In genomic region chr5:91302114-91302513, GRCm38 (mm10) we compare ENCODE assay signal across 22 mouse cellular contexts.
DNase-seq lines count a peak whose midpoint lies in the region; ATAC-seq and TF ChIP-seq lines count a peak whose summit lies in the region.
"Had no signal": no experiment of that assay in that cellular context is flagged by ENCODE, and none has a peak within 500 bp of the region (broad histone marks: within the 10 kb centered on the region; RNA-seq: fewer than 3 reads in every experiment).

No protein-coding gene starts in this region.

- intact Hi-C loops in gastrocnemius, adult 2 months (cut with DNase I) = no loop called here

- no peak overlapping the region for H3K4me3 ChIP-seq in gastrocnemius, adult 2 months
- no peak overlapping the region for H3K4me3 ChIP-seq in midbrain, embryonic 16.5 days (ENCODE audit: low read depth, low read length)
- no peak overlapping the region for H3K4me3 ChIP-seq in midbrain, embryonic 11.5 days (ENCODE audit: low read depth, low read length)
- no peak overlapping the region for H3K4me3 ChIP-seq in forebrain, embryonic 10.5 days
- H3K4me3 ChIP-seq: embryonic facial prominence, embryonic 13.5 days; forebrain, embryonic 13.5 days; heart, embryonic 10.5 days; hindbrain, embryonic 12.5 days had no signal

- 0 out of 2 replicates have a peak, but pooled peaks have one; percentile 14 for ATAC-seq in midbrain, embryonic 16.5 days
- no peak for ATAC-seq in midbrain, embryonic 11.5 days (ENCODE audit: low FRiP score)
- ATAC-seq in hematopoietic stem cell, adult 5-6 weeks (replicated peaks in 1 of 2; ENCODE audit: insufficient read depth in 1 of 2, low FRiP score in 2 of 2, low TSS enrichment in 1 of 2, low read depth in 1 of 2, poor library complexity in 2 of 2, severe bottlenecking in 2 of 2) = peak; percentile 53 to 81; a peak in 2 of 4 replicates
- ATAC-seq: CD4-positive, CD25-positive, alpha-beta regulatory T cell, adult 4 months; forebrain, embryonic 13.5 days; forebrain, postnatal 0 days; hindbrain, embryonic 16.5 days; inflammation-experienced regulatory T-cells, adult 6 months had no signal

- no peaks in the 10 kb centered on the region for H3K27me3 ChIP-seq in midbrain, embryonic 16.5 days (ENCODE audit: control insufficient read depth, insufficient read depth, low read depth, low read length)
- no peaks in the 10 kb centered on the region for H3K27me3 ChIP-seq in midbrain, embryonic 11.5 days (ENCODE audit: control insufficient read depth, insufficient read depth, low read length)
- no peaks in the 10 kb centered on the region for H3K27me3 ChIP-seq in forebrain, embryonic 10.5 days (ENCODE audit: poor library complexity, severe bottlenecking)
- H3K27me3 ChIP-seq: embryonic facial prominence, embryonic 13.5 days; forebrain, embryonic 13.5 days; hindbrain, embryonic 12.5 days had no signal

- H3K4me1 ChIP-seq in midbrain, embryonic 16.5 days (ENCODE audit: control insufficient read depth, insufficient read depth, low read length) = no peaks in the 10 kb centered on the region
- no peaks in the 10 kb centered on the region for H3K4me1 ChIP-seq in midbrain, embryonic 11.5 days (ENCODE audit: control insufficient read depth, insufficient read depth, low read length)
- H3K4me1 ChIP-seq in forebrain, embryonic 10.5 days = no peaks in the 10 kb centered on the region
- H3K4me1 ChIP-seq: embryonic facial prominence, embryonic 13.5 days; forebrain, embryonic 13.5 days; heart, embryonic 10.5 days; hindbrain, embryonic 12.5 days had no signal

- no peak overlapping the region for H3K27ac ChIP-seq in gastrocnemius, adult 2 months
- H3K27ac ChIP-seq in midbrain, embryonic 16.5 days (ENCODE audit: low read length) = no peak overlapping the region
- H3K27ac ChIP-seq in midbrain, embryonic 11.5 days (ENCODE audit: low read depth, low read length) = no peak overlapping the region
- no peak overlapping the region for H3K27ac ChIP-seq in forebrain, embryonic 10.5 days
- H3K27ac ChIP-seq: embryonic facial prominence, embryonic 13.5 days; forebrain, embryonic 13.5 days; heart, embryonic 10.5 days; hindbrain, embryonic 12.5 days had no signal

- no peak overlapping the region for H3K4me2 ChIP-seq in midbrain, embryonic 16.5 days (ENCODE audit: low read length)
- no peak overlapping the region for H3K4me2 ChIP-seq in midbrain, embryonic 11.5 days
- H3K4me2 ChIP-seq: embryonic facial prominence, embryonic 13.5 days; forebrain, embryonic 13.5 days; hindbrain, embryonic 12.5 days had no signal

- H3K9ac ChIP-seq in midbrain, embryonic 16.5 days (ENCODE audit: low read depth, low read length) = no peak overlapping the region
- no peak overlapping the region for H3K9ac ChIP-seq in midbrain, embryonic 11.5 days (ENCODE audit: low read length)
- H3K9ac ChIP-seq: embryonic facial prominence, embryonic 13.5 days; forebrain, embryonic 13.5 days; forebrain, postnatal 0 days; hindbrain, embryonic 12.5 days had no signal

- WGBS in midbrain, embryonic 16.5 days = 87% methylated on average over 17 of the region's 17 CpGs
- 91% methylated on average over 17 of the region's 17 CpGs for WGBS in midbrain, embryonic 11.5 days
- WGBS in forebrain, embryonic 10.5 days = 92% methylated on average over 17 of the region's 17 CpGs

- peak; percentile 17 for DNase-seq in gastrocnemius, adult 2 months
- DNase-seq in gastrocnemius, postnatal 25 days = no peak
- DNase-seq in midbrain, embryonic 11.5 days (ENCODE audit: low spot score, missing footprints) = no peak
- DNase-seq in natural killer cell, adult 2 months (ENCODE audit: low spot score in 2 of 2) = no peak
- DNase-seq in forebrain, embryonic 10.5 days (ENCODE audit: extremely low spot score, low spot score) = no peak
- DNase-seq in spleen, postnatal 36 days (ENCODE audit: low spot score in 2 of 2) = no peak
- DNase-seq: adrenal gland, postnatal 10 days; B cell, adult 2 months; cerebellum, adult 11 months; cerebellum, adult 8-10 months; cerebellum, postnatal 14 days; forebrain, postnatal 0 days; heart, postnatal 36 days had no signal

- H3K9me3 ChIP-seq in midbrain, embryonic 16.5 days (replicated peaks; ENCODE audit: control insufficient read depth, low read length, poor library complexity, severe bottlenecking) = no peaks in the 10 kb centered on the region
- no peaks in the 10 kb centered on the region for H3K9me3 ChIP-seq in midbrain, embryonic 11.5 days (ENCODE audit: control insufficient read depth, low read length)
- no peaks in the 10 kb centered on the region for H3K9me3 ChIP-seq in forebrain, embryonic 10.5 days
- H3K9me3 ChIP-seq: embryonic facial prominence, embryonic 13.5 days; forebrain, embryonic 13.5 days; heart, embryonic 10.5 days; hindbrain, embryonic 12.5 days had no signal

- no peaks in the 10 kb centered on the region for H3K36me3 ChIP-seq in midbrain, embryonic 16.5 days (ENCODE audit: control insufficient read depth, insufficient read depth, low read length)
- H3K36me3 ChIP-seq in midbrain, embryonic 11.5 days (ENCODE audit: control insufficient read depth, insufficient read depth, low read length) = no peaks in the 10 kb centered on the region
- no peaks in the 10 kb centered on the region for H3K36me3 ChIP-seq in forebrain, embryonic 10.5 days (replicated peaks)
- H3K36me3 ChIP-seq: embryonic facial prominence, embryonic 13.5 days; heart, embryonic 10.5 days; hindbrain, embryonic 12.5 days had no signal

- TF ChIP-seq CTCF in gastrocnemius, adult 2 months (IDR thresholded peaks at IDR 0.05) = no peak
